Mouse (Mus musculus): ENCODE results near the gene Sh3bp5l.

DNA sequence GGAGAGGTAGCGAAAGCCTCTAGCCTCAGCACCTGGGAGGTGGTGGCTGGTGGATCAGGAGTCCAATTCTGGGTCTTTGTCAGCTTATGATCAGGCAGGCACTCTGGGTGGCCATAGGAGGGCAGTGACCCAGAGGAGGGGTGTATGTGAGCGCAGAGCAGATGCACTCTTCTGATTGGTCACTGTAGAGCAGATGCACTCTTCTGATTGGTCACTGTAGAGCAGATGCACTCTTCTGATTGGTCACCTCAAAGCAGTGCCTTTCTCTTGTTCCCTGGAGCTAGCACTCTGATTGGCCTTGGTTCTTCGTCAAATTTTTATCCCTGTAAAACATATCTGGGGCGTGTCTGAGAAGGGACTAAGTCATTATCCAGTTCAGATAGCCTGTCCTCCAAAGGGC, 37.7 kb upstream of the Sh3bp5l start:
- TF ChIP-seq CTCF (IDR thresholded peaks at IDR 0.05; ENCODE audit: low read depth) (no peak), EP300 (optimal IDR thresholded peaks at IDR 0.05) (no peak)
